Mouse (Mus musculus) kidney, adult 2 months (tissue): ENCODE results near the gene Irgm2.

ENCODE experiments used
- CTCF ChIP-seq: fragments of 200-500 bp; conservative IDR thresholded peaks from 2 replicates; pipeline ENCODE4 v1.5.1; 2011; ENCODE audit warnings: low read depth, mild to moderate bottlenecking, control low read depth, low read length, moderate library complexity, mixed read lengths; ENCODE audit not compliant: insufficient read depth, insufficient read length
- POLR2A ChIP-seq: fragments of 200-500 bp; IDR thresholded peaks from one replicate; pipeline ENCODE4 v1.6.1; 2011; ENCODE audit warnings: low read depth, low read length, control low read depth

DNA sequence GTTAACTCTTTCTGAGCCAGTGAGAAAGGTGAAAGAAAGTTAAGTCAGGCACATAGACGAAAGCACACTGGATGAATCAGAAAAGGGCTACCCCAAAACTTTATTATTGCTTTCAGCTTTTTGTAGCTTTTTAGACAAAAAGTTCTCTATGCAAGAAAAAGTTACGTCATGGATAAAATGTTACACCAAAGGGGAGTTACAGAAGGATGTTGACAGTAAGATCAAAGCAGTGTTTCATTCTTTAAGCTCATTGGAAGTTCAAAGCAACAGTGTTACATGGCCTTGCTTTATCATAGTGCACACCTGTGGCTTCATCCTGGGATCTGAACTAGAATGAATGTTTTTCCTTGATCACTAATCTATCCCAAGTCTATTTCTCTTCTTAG, 12.3 kb downstream of the Irgm2 start:
- TF ChIP-seq CTCF = no peak
- TF ChIP-seq POLR2A = no peak
